In genomic region chr10:97312509-97312908, GRCm38 (mm10) we compare ENCODE assay signal across 7 mouse cellular contexts.
A peak's percentile ranks its signal among the peaks of the same experiment; 100 is the strongest.
DNase-seq lines count a peak whose midpoint lies in the region; ATAC-seq and TF ChIP-seq lines count a peak whose summit lies in the region.

No protein-coding gene starts in this region.

- TF ChIP-seq CTCF in hindbrain, postnatal 0 days (IDR thresholded peaks at IDR 0.05; ENCODE audit: low read depth): no peak

- H3K9ac ChIP-seq in embryonic facial prominence, embryonic 13.5 days: peak overlapping the region; percentile 55; the same call in 1 of the 2 replicates
- H3K9ac ChIP-seq in hindbrain, postnatal 0 days (replicated peaks; ENCODE audit: low read length): peak overlapping the region; percentile 49; the same call in 1 of the 2 replicates
- H3K9ac ChIP-seq in midbrain, embryonic 11.5 days (ENCODE audit: low read length): peak overlapping the region; percentile 41; the same call in 1 of the 2 replicates

- H3K27ac ChIP-seq in embryonic facial prominence, embryonic 13.5 days: peak overlapping the region; percentile 98
- peak overlapping the region; percentile 96; the same call in 1 of the 2 replicates for H3K27ac ChIP-seq in hindbrain, postnatal 0 days
- no peak overlapping the region for H3K27ac ChIP-seq in midbrain, embryonic 11.5 days (ENCODE audit: low read depth, low read length)

- H3K4me2 ChIP-seq in embryonic facial prominence, embryonic 13.5 days: peak overlapping the region; percentile 61
- H3K4me2 ChIP-seq in hindbrain, postnatal 0 days (ENCODE audit: low read depth, low read length): peak overlapping the region; percentile 85
- H3K4me2 ChIP-seq in midbrain, embryonic 11.5 days: peak overlapping the region; percentile 45

- WGBS in embryonic facial prominence, embryonic 13.5 days: 14% methylated on average over 12 of the region's 12 CpGs
- WGBS in hindbrain, postnatal 0 days: 7% methylated on average over 12 of the region's 12 CpGs
- WGBS in midbrain, embryonic 11.5 days: 37% methylated on average over 12 of the region's 12 CpGs

- peak; percentile 7 to 11 for DNase-seq in left cerebral cortex, postnatal 14 days (ENCODE audit: low spot score in 2 of 2)
- DNase-seq in left cerebral cortex, postnatal 4 days: no peak
- DNase-seq in hindbrain, postnatal 0 days (ENCODE audit: low spot score): no peak
- no peak for DNase-seq in midbrain, embryonic 11.5 days (ENCODE audit: low spot score, missing footprints)
- DNase-seq in retina, embryonic 14.5 days (ENCODE audit: low spot score): no peak
- no peak for DNase-seq in frontal cortex, postnatal 14 days (ENCODE audit: low spot score in 2 of 2)

- H3K36me3 ChIP-seq in embryonic facial prominence, embryonic 13.5 days: no peaks in the 10 kb centered on the region
- H3K36me3 ChIP-seq in hindbrain, postnatal 0 days (ENCODE audit: insufficient read depth, low read length): no peaks in the 10 kb centered on the region
- no peaks in the 10 kb centered on the region for H3K36me3 ChIP-seq in midbrain, embryonic 11.5 days (ENCODE audit: control insufficient read depth, insufficient read depth, low read length)

- H3K4me1 ChIP-seq in embryonic facial prominence, embryonic 13.5 days: peaks cover 28% of the 10 kb centered on the region
- H3K4me1 ChIP-seq in hindbrain, postnatal 0 days (ENCODE audit: insufficient read depth, low read length): no peaks in the 10 kb centered on the region
- H3K4me1 ChIP-seq in midbrain, embryonic 11.5 days (ENCODE audit: control insufficient read depth, insufficient read depth, low read length): no peaks in the 10 kb centered on the region; the same call in 1 of the 2 replicates

- no peak for ATAC-seq in embryonic facial prominence, embryonic 13.5 days (ENCODE audit: insufficient number of reproducible peaks, insufficient read depth, low FRiP score, low TSS enrichment, low read depth)
- no peak; the same call in 1 of the 2 replicates for ATAC-seq in hindbrain, postnatal 0 days
- ATAC-seq in midbrain, embryonic 11.5 days (ENCODE audit: low FRiP score): peak; percentile 45

- peak overlapping the region; percentile 41 for H3K4me3 ChIP-seq in embryonic facial prominence, embryonic 13.5 days
- H3K4me3 ChIP-seq in hindbrain, postnatal 0 days (ENCODE audit: low read length): peak overlapping the region; percentile 47
- peak overlapping the region; percentile 37; the same call in 1 of the 2 replicates for H3K4me3 ChIP-seq in midbrain, embryonic 11.5 days (ENCODE audit: low read depth, low read length)

- H3K9me3 ChIP-seq in embryonic facial prominence, embryonic 13.5 days: no peaks in the 10 kb centered on the region
- H3K9me3 ChIP-seq in hindbrain, postnatal 0 days (ENCODE audit: low read length): no peaks in the 10 kb centered on the region
- no peaks in the 10 kb centered on the region for H3K9me3 ChIP-seq in midbrain, embryonic 11.5 days (ENCODE audit: control insufficient read depth, low read length)

- no peaks in the 10 kb centered on the region for H3K27me3 ChIP-seq in embryonic facial prominence, embryonic 13.5 days
- no peaks in the 10 kb centered on the region for H3K27me3 ChIP-seq in hindbrain, postnatal 0 days (ENCODE audit: insufficient read depth, low read length)
- H3K27me3 ChIP-seq in midbrain, embryonic 11.5 days (ENCODE audit: control insufficient read depth, insufficient read depth, low read length): no peaks in the 10 kb centered on the region

- intact Hi-C loops in left cerebral cortex, postnatal 14 days (cut with DNase I): loop anchor here (2.0 to 10.0 kb wide), 5 partner anchors 150 to 1180 kb away; partner anchors contain the start of gene Btg1
- intact Hi-C loops in left cerebral cortex, postnatal 4 days (cut with DNase I): loop anchor here (5.0 to 10.0 kb wide), 4 partner anchors 358 to 1100 kb away; partner anchors contain the start of gene Btg1

Comparison
In these comparisons a context has a peak if more than half of its experiments do, and no peak if none do; other contexts are left out.
1. DNase-seq: peak in left cerebral cortex, postnatal 14 days (2 of 2); none in left cerebral cortex, postnatal 4 days (single experiment), hindbrain, postnatal 0 days (single experiment), midbrain, embryonic 11.5 days (single experiment), retina, embryonic 14.5 days (single experiment) and frontal cortex, postnatal 14 days (0 of 2).
2. Peak in every context shown above with its lines, with median percentiles within 50 percentile points of each other: H3K4me2 ChIP-seq, H3K4me3 ChIP-seq and H3K9ac ChIP-seq.